Mouse (Mus musculus) CH12.LX (cell line): ENCODE measurements around the gene Cpsf6. TPM values are rescaled to one million over a fixed set of nuclear protein-coding genes. Genes with fewer than 3 reads are reported as not detected.

ENCODE experiments used
- DNase-seq: peaks from one replicate; pipeline ENCODE4 v3.0.0-alpha.2; 2013; ENCODE audit errors: extremely low read depth
- H3K27ac ChIP-seq: 2 replicates; pipeline ENCODE4 v1.5.1; 2012; ENCODE audit warnings: low read depth, mild to moderate bottlenecking, control low read depth, moderate library complexity; ENCODE audit not compliant: insufficient read depth
- H3K27me3 ChIP-seq: replicated peaks from 2 replicates; pipeline ENCODE3; 2012; ENCODE audit warnings: inconsistent platforms
- H3K36me3 ChIP-seq, 2 experiments: replicated peaks in 1 of 2; 2 replicates each; pipeline versions ENCODE3 to v1.6.1; 2012; ENCODE audit warnings: inconsistent platforms in 1 of 2, low read length in 1 of 2, mild to moderate bottlenecking in 1 of 2, mixed read lengths in 1 of 2, moderate library complexity in 1 of 2; ENCODE audit not compliant: control insufficient read depth in 1 of 2, insufficient read depth in 1 of 2
- H3K4me1 ChIP-seq, 2 experiments: 2 replicates each; pipeline ENCODE4 v1.6.1; 2012; ENCODE audit warnings: inconsistent platforms in 1 of 2, moderate library complexity in 1 of 2; ENCODE audit not compliant: insufficient read depth in 2 of 2, control insufficient read depth in 1 of 2
- H3K4me2 ChIP-seq: 2 replicates; pipeline ENCODE4 v1.6.1; 2012; ENCODE audit warnings: low read depth, mild to moderate bottlenecking, control low read depth; ENCODE audit not compliant: poor library complexity, insufficient read depth, severe bottlenecking
- H3K4me3 ChIP-seq, 3 experiments: fragments of 150-350 bp in 1 of 3; sonication (generic) in 1 of 3; replicated peaks in 1 of 3; 2 replicates each; pipeline versions ENCODE3 to v1.5.1; 2011 to 2012; ENCODE audit warnings: low read depth in 2 of 3, low read length in 2 of 3, mild to moderate bottlenecking in 2 of 3, moderate library complexity in 2 of 3, control low read depth in 1 of 3, improper control_type of control experiment in 1 of 3, inconsistent platforms in 1 of 3, mixed read lengths in 1 of 3; ENCODE audit not compliant: poor library complexity in 1 of 3
- H3K79me2 ChIP-seq: replicated peaks from 2 replicates; pipeline ENCODE4 v1.6.1; 2012; ENCODE audit warnings: mild to moderate bottlenecking, moderate library complexity; ENCODE audit not compliant: control insufficient read depth, poor library complexity, insufficient read depth, severe bottlenecking; ENCODE audit errors: extremely low read depth
- H3K9ac ChIP-seq: 2 replicates; pipeline ENCODE4 v1.6.1; 2012; ENCODE audit warnings: low read depth, mild to moderate bottlenecking, control low read depth, moderate library complexity; ENCODE audit not compliant: insufficient read depth
- H3K9me3 ChIP-seq: replicated peaks from 2 replicates; pipeline ENCODE3; 2012; ENCODE audit warnings: low read length, inconsistent platforms, mixed read lengths
- CHD2 ChIP-seq: IDR thresholded peaks from 2 replicates; pipeline ENCODE4 v1.6.1; 2011; ENCODE audit warnings: low read length, improper control_type of control experiment
- CTCF ChIP-seq, 2 experiments: IDR thresholded peaks in 1 of 2; conservative IDR thresholded peaks in 1 of 2; 2 replicates each; pipeline ENCODE4 v1.5.1; 2011 to 2012; ENCODE audit warnings: low read depth in 2 of 2, low read length in 2 of 2, improper control_type of control experiment in 1 of 2, inconsistent platforms in 1 of 2, mild to moderate bottlenecking in 1 of 2, moderate library complexity in 1 of 2
- ELF1 ChIP-seq: IDR thresholded peaks from 2 replicates; pipeline ENCODE4 v1.6.1; 2014; ENCODE audit warnings: low read depth, mild to moderate bottlenecking, inconsistent platforms, low read length, improper control_type of control experiment
- ETS1 ChIP-seq: conservative IDR thresholded peaks from 2 replicates; pipeline ENCODE4 v1.6.1; 2012; ENCODE audit warnings: low read depth, mild to moderate bottlenecking, inconsistent platforms, low read length, improper control_type of control experiment, moderate library complexity
- GABPA ChIP-seq: IDR thresholded peaks from 2 replicates; pipeline ENCODE4 v1.6.1; 2012; ENCODE audit warnings: low read depth, low read length, improper control_type of control experiment, inconsistent platforms; ENCODE audit not compliant: insufficient replicate concordance
- HCFC1 ChIP-seq: IDR thresholded peaks from 2 replicates; pipeline ENCODE4 v1.6.1; 2012; ENCODE audit warnings: low read depth, mild to moderate bottlenecking, inconsistent platforms, low read length, improper control_type of control experiment
- IRF4 ChIP-seq: IDR thresholded peaks from 2 replicates; pipeline ENCODE4 v1.6.1; 2014; ENCODE audit warnings: low read depth, mild to moderate bottlenecking, inconsistent platforms, low read length, improper control_type of control experiment
- JUND ChIP-seq: conservative IDR thresholded peaks from 2 replicates; pipeline ENCODE4 v1.6.1; 2011; ENCODE audit warnings: low read depth, low read length, improper control_type of control experiment
- KAT2A ChIP-seq: IDR thresholded peaks from 2 replicates; pipeline ENCODE4 v1.6.1; 2012; ENCODE audit warnings: low read length, improper control_type of control experiment, inconsistent platforms; ENCODE audit not compliant: insufficient replicate concordance
- MAX ChIP-seq: IDR thresholded peaks from 2 replicates; pipeline ENCODE4 v1.6.1; 2011; ENCODE audit warnings: low read length, improper control_type of control experiment
- MEF2A ChIP-seq: IDR thresholded peaks from 2 replicates; pipeline ENCODE4 v1.6.1; 2014; ENCODE audit warnings: low read depth, mild to moderate bottlenecking, inconsistent platforms, low read length, improper control_type of control experiment, borderline replicate concordance
- MXI1 ChIP-seq: IDR thresholded peaks from 2 replicates; pipeline ENCODE4 v1.6.1; 2011; ENCODE audit warnings: mild to moderate bottlenecking, low read depth, low read length, improper control_type of control experiment
- MYC ChIP-seq: IDR thresholded peaks from 2 replicates; pipeline ENCODE4 v1.6.1; 2011; ENCODE audit warnings: low read depth, mild to moderate bottlenecking, improper control_type of control experiment, low read length
- NRF1 ChIP-seq: IDR thresholded peaks from 2 replicates; pipeline ENCODE4 v1.6.1; 2014; ENCODE audit warnings: low read depth, mild to moderate bottlenecking, inconsistent platforms, low read length, improper control_type of control experiment, moderate library complexity
- POLR2AphosphoS2 ChIP-seq: IDR thresholded peaks from 2 replicates; pipeline ENCODE4 v1.6.1; 2011; ENCODE audit warnings: low read depth, low read length, improper control_type of control experiment
- RCOR1 ChIP-seq: conservative IDR thresholded peaks from 2 replicates; pipeline ENCODE4 v1.6.1; 2012; ENCODE audit warnings: low read depth, mild to moderate bottlenecking, inconsistent platforms, low read length, improper control_type of control experiment
- SMC3 ChIP-seq: IDR thresholded peaks from 2 replicates; pipeline ENCODE4 v1.6.1; 2011; ENCODE audit warnings: low read depth, low read length, improper control_type of control experiment
- UBTF ChIP-seq: IDR thresholded peaks from 2 replicates; pipeline ENCODE4 v1.6.1; 2012; ENCODE audit warnings: low read depth, mild to moderate bottlenecking, inconsistent platforms, low read length, improper control_type of control experiment, moderate library complexity
- USF1 ChIP-seq: IDR thresholded peaks from 2 replicates; pipeline ENCODE4 v1.6.1; 2014; ENCODE audit warnings: low read depth, mild to moderate bottlenecking, inconsistent platforms, low read length, improper control_type of control experiment
- USF2 ChIP-seq: conservative IDR thresholded peaks from 2 replicates; pipeline ENCODE4 v1.6.1; 2011; ENCODE audit warnings: low read depth, low read length, improper control_type of control experiment
- ZNF384 ChIP-seq: IDR thresholded peaks from 2 replicates; pipeline ENCODE4 v1.6.1; 2012; ENCODE audit warnings: low read depth, low read length, improper control_type of control experiment, inconsistent platforms
- dilution Hi-C: fragments of 300-500 bp; cut with MboI; formaldehyde crosslinking; loops from 2 replicates; pipeline ENCODE4 v1.14.3; 2020; ENCODE audit warnings: low sequenced_read_pairs; ENCODE audit not compliant: extremely low pct_unique_long_range_greater_than_20kb, extremely low pct_ligation_motif_present
- in situ Hi-C: fragments of 300-500 bp; cut with MboI; formaldehyde crosslinking; loops from 3 replicates; pipeline ENCODE4 v1.14.3; 2019; ENCODE audit warnings: low sequenced_read_pairs, low pct_ligation_motif_present, low pct_unique_long_range_greater_than_20kb, mixed read lengths
- polyA plus RNA-seq: library from polyadenylated mRNA; unstranded; fragments of >175 nt; gene quantifications from 2 replicates; pipeline ENCODE4 v1.2.1, GENCODE M21; 2012; ENCODE audit warnings: low read depth; ENCODE audit not compliant: insufficient read length
- total RNA-seq, 2 experiments: library from RNA; depleted of rRNA; stranded (reverse); fragments of 300-350 nt in 1 of 2; fragments of >200 nt in 1 of 2; gene quantifications; 2 replicates each; pipeline ENCODE4 v1.2.3; 2012 to 2014

The Cpsf6 gene
- total and polyA plus RNA-seq, 3 experiments: 87.6 to 114 (median 99.5) TPM

DNA sequence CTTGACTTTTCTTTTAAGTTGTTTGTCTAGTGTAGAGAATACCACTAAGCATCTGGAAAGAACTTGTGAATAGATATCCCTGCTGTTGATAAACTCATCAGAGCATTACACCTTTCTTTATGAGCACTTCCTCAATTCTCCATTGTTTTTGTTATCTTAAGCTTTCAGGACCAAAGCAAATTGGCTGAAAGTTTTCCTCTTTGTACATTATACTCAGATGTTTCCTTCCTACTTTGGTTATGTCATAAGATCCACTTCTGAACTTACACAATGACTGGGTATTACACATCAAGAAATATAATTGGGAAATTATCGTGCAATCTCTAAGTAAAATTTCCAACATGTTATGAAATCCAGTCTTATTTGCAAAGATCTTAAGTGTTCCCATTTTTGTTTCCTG, 78.1 kb downstream of the Cpsf6 start:
- no peaks in the 10 kb centered on the region for H3K9me3 ChIP-seq
- H3K9ac ChIP-seq: no peak overlapping the region
- H3K4me1 ChIP-seq: no peaks in the 10 kb centered on the region
- H3K79me2 ChIP-seq: no peaks in the 10 kb centered on the region
- in situ Hi-C loops (no loop called here), dilution Hi-C loops (no loop called here)
- DNase-seq: no peak
- H3K36me3 ChIP-seq: no peaks in the 10 kb centered on the region
- H3K27me3 ChIP-seq: no peaks in the 10 kb centered on the region
- no peak overlapping the region for H3K4me2 ChIP-seq
- TF ChIP-seq NRF1 (no peak), IRF4 (no peak), POLR2AphosphoS2 (no peak), USF1 (no peak), MEF2A (no peak), CTCF (conservative IDR thresholded peaks at IDR 0.05 in 1 of 2, IDR thresholded peaks at IDR 0.05 in 1 of 2; ENCODE audit: low read depth in 2 of 2, low read length in 2 of 2) (no peak), ETS1 (no peak), UBTF (no peak), MYC (no peak), MXI1 (no peak), ELF1 (no peak), HCFC1 (no peak), SMC3 (no peak), JUND (no peak), RCOR1 (no peak)
- H3K4me3 ChIP-seq: no peak overlapping the region
- H3K27ac ChIP-seq: no peak overlapping the region

DNA sequence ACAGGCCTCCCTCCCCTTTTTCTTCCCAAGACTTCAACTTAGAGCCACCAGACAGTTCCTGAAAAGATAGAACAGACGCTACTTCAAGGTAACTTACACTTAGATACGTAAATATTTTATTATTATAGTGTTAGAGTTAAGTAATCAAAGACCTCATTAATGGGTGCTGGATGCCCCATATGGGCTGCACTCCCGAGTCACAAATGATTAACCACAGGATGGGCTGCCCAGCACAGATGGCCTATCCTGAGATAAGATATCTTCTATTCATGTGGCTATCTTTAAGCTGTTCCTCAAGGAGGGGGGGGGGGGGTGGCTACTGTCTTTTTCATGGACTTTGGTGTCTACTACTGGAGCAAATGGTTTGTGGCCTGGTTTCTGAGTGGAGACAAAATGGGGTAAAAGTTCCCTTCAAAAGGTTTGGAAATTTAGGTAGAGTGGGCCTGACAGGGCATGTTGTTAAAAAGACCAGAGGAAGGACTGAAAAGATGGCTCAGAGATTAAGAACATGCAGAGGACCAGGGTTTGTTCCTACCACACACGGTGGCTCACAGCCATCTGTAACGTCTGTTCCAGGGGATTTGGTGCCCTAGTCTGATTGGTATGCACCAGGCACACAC, 79.8 kb downstream of the Cpsf6 start:
- DNase-seq: no peak
- dilution Hi-C loops: no loop called here
- no peaks in the 10 kb centered on the region for H3K27me3 ChIP-seq

More for the DNA sequence above, 79.8 kb downstream of the Cpsf6 start:
- no peak for TF ChIP-seq KAT2A
- no peak for TF ChIP-seq GABPA
- no peak for TF ChIP-seq USF2
- no peak for TF ChIP-seq CHD2
- TF ChIP-seq ZNF384: no peak
- no peak for TF ChIP-seq MAX
- no peak for TF ChIP-seq USF1
- no peaks in the 10 kb centered on the region for H3K36me3 ChIP-seq
- in situ Hi-C loops: no loop called here
- H3K4me2 ChIP-seq: no peak overlapping the region
- no peak overlapping the region for H3K9ac ChIP-seq
- H3K79me2 ChIP-seq: no peaks in the 10 kb centered on the region
- no peaks in the 10 kb centered on the region for H3K9me3 ChIP-seq
- H3K27ac ChIP-seq: no peak overlapping the region
- H3K4me1 ChIP-seq: no peaks in the 10 kb centered on the region
- H3K4me3 ChIP-seq: no peak overlapping the region
